Mouse (Mus musculus): ENCODE data around the gene Mrpl1. TPM values are rescaled to one million over a fixed set of nuclear protein-coding genes. Genes with fewer than 3 reads are reported as not detected.

The Mrpl1 gene
- total and polyA plus RNA-seq, 3 experiments, result 31.3 to 77.6 (median 44.2) TPM

DNA sequence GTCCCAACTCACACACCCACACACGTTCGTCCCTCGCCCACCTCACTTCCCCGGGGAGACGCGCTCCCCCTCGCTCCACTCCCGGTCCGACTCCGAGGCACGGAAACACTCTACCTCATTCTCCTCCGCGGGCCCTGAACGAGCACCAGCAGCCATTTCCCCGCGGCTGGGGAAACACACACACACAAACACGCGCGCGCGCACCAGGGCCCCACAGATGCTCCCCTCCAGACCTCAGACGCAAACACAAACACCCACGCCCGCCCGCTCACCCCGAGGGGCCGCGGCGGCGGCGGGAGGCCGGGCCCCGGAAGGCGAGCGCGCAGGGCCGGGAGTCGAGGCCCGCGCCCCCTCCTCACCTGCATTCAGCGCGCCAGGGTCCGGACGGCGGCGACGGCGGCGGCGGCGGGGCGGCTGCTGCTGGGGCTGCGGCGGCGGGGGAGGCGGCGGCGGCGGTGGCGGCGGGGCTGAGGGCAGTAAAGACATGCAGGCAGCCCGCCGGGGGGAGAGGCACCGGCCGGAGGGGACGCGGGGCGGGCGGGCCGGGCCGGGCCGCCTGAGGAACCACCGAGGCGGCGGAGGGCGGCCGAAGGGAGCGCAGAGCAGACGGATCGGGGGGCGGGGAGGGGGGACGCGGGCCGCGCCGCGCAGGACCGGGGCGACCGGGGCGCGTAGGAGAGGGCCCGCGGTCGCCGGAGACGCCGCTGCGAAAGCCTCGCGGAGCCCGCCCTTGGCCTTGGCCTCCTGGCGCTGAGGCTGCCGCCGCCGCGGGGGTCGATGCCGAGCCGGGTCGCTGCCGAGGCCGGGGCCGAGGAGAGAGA lies 47.5 kb upstream of the Mrpl1 start:
- Histone ChIP-seq H3K79me2 (replicated peaks; ENCODE audit: control insufficient read depth, extremely low read depth, insufficient read depth, poor library complexity, severe bottlenecking) (peaks cover 43% of the 10 kb centered on the region), H3K27me3 (replicated peaks) (no peaks in the 10 kb centered on the region), H3K27ac (ENCODE audit: insufficient read depth, low read depth) (peak overlapping the region; percentile 93), H3K9ac (ENCODE audit: insufficient read depth, low read depth) (peak overlapping the region; percentile 98), H3K4me1 (ENCODE audit: control insufficient read depth in 1 of 2, insufficient read depth in 2 of 2) (peaks cover 0 to 26% of the 10 kb centered on the region in 2 experiments; a peak in 2 of 4 replicates), H3K4me2 (ENCODE audit: insufficient read depth, low read depth, poor library complexity, severe bottlenecking) (no peak overlapping the region; the same call in 1 of the 2 replicates), H3K9me3 (replicated peaks; ENCODE audit: low read length) (peaks cover 5% of the 10 kb centered on the region), H3K4me3 (replicated peaks in 1 of 3; ENCODE audit: low read depth in 2 of 3, low read length in 2 of 3, poor library complexity in 1 of 3) (peak overlapping the region; percentile 81 to 96 (median 91)), H3K36me3 (replicated peaks in 1 of 2; ENCODE audit: control insufficient read depth in 1 of 2, insufficient read depth in 1 of 2, low read length in 1 of 2) (peaks cover 0 to 2% of the 10 kb centered on the region in 2 experiments)
- DNase-seq (ENCODE audit: extremely low read depth), result no peak
- TF ChIP-seq TCF12 (IDR thresholded peaks at IDR 0.05; ENCODE audit: low read depth, low read length) (peak; percentile 8; the same call in 1 of the 2 replicates), MAZ (IDR thresholded peaks at IDR 0.05; ENCODE audit: low read depth, low read length) (no peak), USF1 (IDR thresholded peaks at IDR 0.05; ENCODE audit: low read depth, low read length) (no peak), POLR2A (IDR thresholded peaks at IDR 0.05; ENCODE audit: low read depth, low read length) (peak; percentile 39; the same call in 1 of the 2 replicates), NRF1 (IDR thresholded peaks at IDR 0.05; ENCODE audit: low read depth, low read length) (peak; percentile 57), UBTF (IDR thresholded peaks at IDR 0.05; ENCODE audit: low read depth, low read length) (peak; percentile 80), BHLHE40 (IDR thresholded peaks at IDR 0.05; ENCODE audit: low read depth, low read length) (0 out of 2 replicates have a peak, but pooled peaks have one; percentile 3)
- dilution Hi-C loops (cut with MboI; ENCODE audit: extremely low pct_ligation_motif_present, extremely low pct_unique_long_range_greater_than_20kb, low sequenced_read_pairs) (no loop called here), in situ Hi-C loops (cut with MboI; ENCODE audit: low pct_ligation_motif_present, low pct_unique_long_range_greater_than_20kb, low sequenced_read_pairs) (no loop called here)

- DNase-seq (ENCODE audit: extremely low read depth), result peak; percentile 86
- H3K79me2 ChIP-seq (replicated peaks; ENCODE audit: control insufficient read depth, extremely low read depth, insufficient read depth, poor library complexity, severe bottlenecking), result peaks cover 36% of the 10 kb centered on the region
- H3K9me3 ChIP-seq (replicated peaks; ENCODE audit: low read length), result peaks cover 6% of the 10 kb centered on the region
- in situ Hi-C loops (cut with MboI; ENCODE audit: low pct_ligation_motif_present, low pct_unique_long_range_greater_than_20kb, low sequenced_read_pairs), result no loop called here
- H3K4me3 ChIP-seq (replicated peaks in 1 of 3; ENCODE audit: low read depth in 2 of 3, low read length in 2 of 3, poor library complexity in 1 of 3), result peak overlapping the region; percentile 81 to 96 (median 87)
- peaks cover 0 to 2% of the 10 kb centered on the region in 2 experiments for H3K36me3 ChIP-seq (replicated peaks in 1 of 2; ENCODE audit: control insufficient read depth in 1 of 2, insufficient read depth in 1 of 2, low read length in 1 of 2)
- peak overlapping the region; percentile 97 for H3K27ac ChIP-seq (ENCODE audit: insufficient read depth, low read depth)
- H3K4me1 ChIP-seq (ENCODE audit: control insufficient read depth in 1 of 2, insufficient read depth in 2 of 2), result peaks cover 0 to 22% of the 10 kb centered on the region in 2 experiments; a peak in 2 of 4 replicates
- H3K9ac ChIP-seq (ENCODE audit: insufficient read depth, low read depth), result peak overlapping the region; percentile 98
- peak overlapping the region; percentile 60 for H3K4me2 ChIP-seq (ENCODE audit: insufficient read depth, low read depth, poor library complexity, severe bottlenecking)
- H3K27me3 ChIP-seq (replicated peaks), result no peaks in the 10 kb centered on the region
- dilution Hi-C loops (cut with MboI; ENCODE audit: extremely low pct_ligation_motif_present, extremely low pct_unique_long_range_greater_than_20kb, low sequenced_read_pairs), result no loop called here
- TF ChIP-seq ZKSCAN1 (IDR thresholded peaks at IDR 0.05; ENCODE audit: borderline replicate concordance, low read depth, low read length) (no peak), SMC3 (IDR thresholded peaks at IDR 0.05; ENCODE audit: low read depth, low read length) (no peak), NRF1 (IDR thresholded peaks at IDR 0.05; ENCODE audit: low read depth, low read length) (peak; percentile 84), USF1 (IDR thresholded peaks at IDR 0.05; ENCODE audit: low read depth, low read length) (no peak), SIN3A (IDR thresholded peaks at IDR 0.05; ENCODE audit: low read length) (peak; percentile 82), ETS1 (conservative IDR thresholded peaks at IDR 0.05; ENCODE audit: low read depth, low read length) (peak; percentile 12), MAZ (IDR thresholded peaks at IDR 0.05; ENCODE audit: low read depth, low read length) (peak; percentile 81), KAT2A (IDR thresholded peaks at IDR 0.05; ENCODE audit: insufficient replicate concordance, low read length) (0 out of 2 replicates have a peak, but pooled peaks have one; percentile 30), RCOR1 (conservative IDR thresholded peaks at IDR 0.05; ENCODE audit: low read depth, low read length) (peak; percentile 34; the same call in 1 of the 2 replicates), BHLHE40 (IDR thresholded peaks at IDR 0.05; ENCODE audit: low read depth, low read length) (peak; percentile 53), PAX5 (IDR thresholded peaks at IDR 0.05; ENCODE audit: low read length) (no peak), TCF12 (IDR thresholded peaks at IDR 0.05; ENCODE audit: low read depth, low read length) (peak; percentile 59), ZMIZ1 (IDR thresholded peaks at IDR 0.05; ENCODE audit: low read depth, low read length) (peak; percentile 70; the same call in 1 of the 2 replicates), ZC3H11A (IDR thresholded peaks at IDR 0.05; ENCODE audit: low read depth, low read length) (no peak), MXI1 (IDR thresholded peaks at IDR 0.05; ENCODE audit: low read depth, low read length) (peak; percentile 89), UBTF (IDR thresholded peaks at IDR 0.05; ENCODE audit: low read depth, low read length) (no peak), ELF1 (IDR thresholded peaks at IDR 0.05; ENCODE audit: low read depth, low read length) (peak; percentile 30; the same call in 1 of the 2 replicates), MEF2A (IDR thresholded peaks at IDR 0.05; ENCODE audit: borderline replicate concordance, low read depth, low read length) (peak; percentile 18), POLR2AphosphoS2 (IDR thresholded peaks at IDR 0.05; ENCODE audit: low read depth, low read length) (peak; percentile 77), GABPA (IDR thresholded peaks at IDR 0.05; ENCODE audit: insufficient replicate concordance, low read depth, low read length) (no peak), POLR2A (IDR thresholded peaks at IDR 0.05; ENCODE audit: low read depth, low read length) (peak; percentile 87), MAX (IDR thresholded peaks at IDR 0.05; ENCODE audit: low read length) (peak; percentile 47), NELFE (IDR thresholded peaks at IDR 0.05; ENCODE audit: low read depth, low read length) (peak; percentile 90), HCFC1 (IDR thresholded peaks at IDR 0.05; ENCODE audit: low read depth, low read length) (peak; percentile 45; the same call in 1 of the 2 replicates), MYC (IDR thresholded peaks at IDR 0.05; ENCODE audit: low read depth, low read length) (peak; percentile 55; the same call in 1 of the 2 replicates)
Measured at GRCm38 (mm10) chr5:96162399-96163331, 46.6 kb upstream of the Mrpl1 start.
